Mouse (Mus musculus): ENCODE measurements at regions not wholly inside any gene's neighbourhood (a gene's known extent, or its start where the extent isn't known, plus 50 kb on each side); places are given as distances from the start of the nearest gene placed in this dataset.
A peak's percentile ranks its signal among the peaks of the same experiment; 100 is the strongest.
"Not testable (repeated sequence)": the region's sequence is repeated elsewhere in the genome, so short reads cannot be mapped to it uniquely, and the experiment has no call there.

DNA sequence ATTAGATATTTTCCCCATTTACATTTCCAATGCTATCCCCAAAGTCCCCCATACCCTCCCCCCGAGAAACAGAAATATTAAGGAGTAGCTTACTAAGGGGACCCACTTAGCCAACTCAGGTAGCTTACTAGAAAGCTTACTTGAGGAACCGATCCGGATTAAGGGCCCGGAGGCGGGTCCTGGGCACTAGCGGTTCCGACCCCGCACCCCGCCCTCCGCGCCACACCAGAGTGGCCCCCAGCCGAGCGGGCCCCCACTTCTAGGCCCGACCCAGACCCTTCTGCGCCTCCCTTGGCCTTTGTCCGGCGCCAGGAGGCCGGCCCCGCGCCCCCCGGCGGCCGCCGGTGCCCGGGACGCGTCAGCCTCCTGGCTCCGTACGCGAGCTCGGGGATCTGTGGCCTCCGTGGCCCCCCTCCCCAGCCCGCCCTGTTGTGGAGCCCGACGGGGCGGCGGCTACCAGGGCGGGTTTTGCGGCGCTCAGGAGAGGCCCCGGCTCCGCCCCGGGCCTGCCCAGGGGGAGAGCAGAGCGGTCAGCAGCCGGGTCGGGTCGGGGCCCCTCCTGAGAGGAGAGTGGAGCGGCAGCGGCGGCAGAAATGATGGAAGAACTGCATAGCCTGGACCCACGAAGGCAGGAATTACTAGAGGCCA lies 106.5 kb downstream of the Zfp600 start:
- not testable (repeated sequence) for H3K36me3 ChIP-seq (ENCODE audit: control insufficient read depth in 1 of 2, insufficient read depth in 2 of 2, low read length in 2 of 2); H3K79me2 ChIP-seq (ENCODE audit: control insufficient read depth, insufficient read depth, low read length, poor library complexity); H3K4me1 ChIP-seq (ENCODE audit: control insufficient read depth in 1 of 2, insufficient read depth in 2 of 2, low read length in 2 of 2); H3K27ac ChIP-seq (ENCODE audit: control insufficient read depth, low read depth, low read length); H3K4me3 ChIP-seq (ENCODE audit: control insufficient read depth in 1 of 2, insufficient read depth in 1 of 2, low read depth in 2 of 2, low read length in 2 of 2); H3K9me3 ChIP-seq (replicated peaks; ENCODE audit: insufficient read depth, low read length); H3K27me3 ChIP-seq (ENCODE audit: control insufficient read depth in 1 of 2, insufficient read depth in 2 of 2, low read length in 2 of 2); DNase-seq (ENCODE audit: low read depth, low spot score)
- 0 out of 2 replicates have a peak overlapping the region, but pooled peaks have one; percentile 18 for H3K9ac ChIP-seq (ENCODE audit: control insufficient read depth, low read depth, low read length, poor library complexity, severe bottlenecking)

DNA sequence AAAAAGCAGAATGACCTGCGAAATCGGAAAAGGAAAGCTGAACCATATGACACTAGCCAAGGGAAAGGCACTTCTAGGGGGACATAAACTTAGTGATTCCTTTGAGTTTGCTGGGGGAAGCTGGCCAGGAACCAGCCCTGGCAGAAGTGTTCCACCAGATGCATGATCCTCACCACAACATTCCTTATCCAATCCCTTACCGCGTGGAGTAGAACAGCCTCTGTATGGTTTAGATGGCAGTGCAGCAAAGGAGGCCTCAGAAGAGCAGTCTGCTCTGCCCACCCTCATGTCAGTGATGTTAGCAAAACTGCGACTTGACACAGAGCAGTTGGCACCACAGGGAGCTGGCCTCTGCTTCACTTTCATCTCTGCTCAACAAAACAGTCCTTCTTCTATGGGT lies 107.2 kb downstream of the Zfp600 start:
- H3K4me1 ChIP-seq (ENCODE audit: control insufficient read depth in 1 of 2, insufficient read depth in 2 of 2, low read length in 2 of 2); H3K27me3 ChIP-seq (ENCODE audit: control insufficient read depth in 1 of 2, insufficient read depth in 2 of 2, low read length in 2 of 2); H3K79me2 ChIP-seq (ENCODE audit: control insufficient read depth, insufficient read depth, low read length, poor library complexity); H3K9ac ChIP-seq (ENCODE audit: control insufficient read depth, low read depth, low read length, poor library complexity, severe bottlenecking); H3K4me3 ChIP-seq (ENCODE audit: control insufficient read depth in 1 of 2, insufficient read depth in 1 of 2, low read depth in 2 of 2, low read length in 2 of 2); H3K27ac ChIP-seq (ENCODE audit: control insufficient read depth, low read depth, low read length); DNase-seq (ENCODE audit: low read depth, low spot score); H3K36me3 ChIP-seq (ENCODE audit: control insufficient read depth in 1 of 2, insufficient read depth in 2 of 2, low read length in 2 of 2); H3K9me3 ChIP-seq (replicated peaks; ENCODE audit: insufficient read depth, low read length): not testable (repeated sequence)

DNA sequence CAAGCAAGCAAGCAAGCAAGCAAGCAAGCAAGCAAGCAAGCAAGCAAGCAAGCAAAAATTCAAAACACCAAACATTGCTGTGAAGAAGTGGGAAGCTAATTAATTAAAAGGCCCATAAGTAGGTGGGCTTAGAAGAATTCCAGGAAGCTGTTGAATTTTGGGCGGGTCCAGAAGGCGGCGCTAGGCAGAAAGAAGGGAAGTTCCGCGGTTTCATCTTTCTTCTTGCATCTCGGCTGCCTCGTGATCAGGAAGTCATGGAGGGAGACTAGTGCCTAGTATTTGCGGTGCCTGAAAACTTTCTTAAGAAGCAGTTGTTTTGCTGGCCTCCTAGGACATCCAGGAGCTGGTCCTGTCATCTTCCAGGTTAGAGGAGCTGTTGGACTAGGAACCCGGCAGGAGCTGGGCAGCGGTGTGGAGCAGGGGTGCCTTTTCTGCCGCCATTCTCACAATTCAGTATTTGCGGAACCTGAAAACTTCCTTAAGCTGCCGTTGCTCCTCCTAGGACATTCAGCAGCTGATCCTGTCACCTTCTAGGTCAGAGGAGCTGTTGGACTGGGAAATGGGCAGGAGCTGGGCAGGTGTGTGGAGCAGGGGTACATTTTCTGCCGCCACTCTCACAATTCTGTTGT lies 113.6 kb downstream of the Zfp600 start:
- H3K27me3 ChIP-seq (ENCODE audit: control insufficient read depth in 1 of 2, insufficient read depth in 2 of 2, low read length in 2 of 2); H3K4me1 ChIP-seq (ENCODE audit: control insufficient read depth in 1 of 2, insufficient read depth in 2 of 2, low read length in 2 of 2): not testable (repeated sequence)

More for the DNA sequence above, 113.6 kb downstream of the Zfp600 start:
- not testable (repeated sequence) for H3K9ac ChIP-seq (ENCODE audit: control insufficient read depth, low read depth, low read length, poor library complexity, severe bottlenecking); H3K79me2 ChIP-seq (ENCODE audit: control insufficient read depth, insufficient read depth, low read length, poor library complexity); H3K36me3 ChIP-seq (ENCODE audit: control insufficient read depth in 1 of 2, insufficient read depth in 2 of 2, low read length in 2 of 2); H3K27ac ChIP-seq (ENCODE audit: control insufficient read depth, low read depth, low read length); H3K9me3 ChIP-seq (replicated peaks; ENCODE audit: insufficient read depth, low read length); DNase-seq (ENCODE audit: low read depth, low spot score); H3K4me3 ChIP-seq (ENCODE audit: control insufficient read depth in 1 of 2, insufficient read depth in 1 of 2, low read depth in 2 of 2, low read length in 2 of 2)
